Mouse (Mus musculus) neutrophil, adult 5-6 weeks (primary cell): ENCODE data around the gene Gdf5. TPM values are rescaled to one million over a fixed set of nuclear protein-coding genes. Genes with fewer than 3 reads are reported as not detected.
A peak's percentile ranks its signal among the peaks of the same experiment; 100 is the strongest.
"Not testable (repeated sequence)": the region's sequence is repeated elsewhere in the genome, so short reads cannot be mapped to it uniquely, and the experiment has no call there.

Source experiments
- ATAC-seq: fragments of 151-379, 151-347 bp; 2 replicates; pipeline ENCODE4 v1.8.0; 2017; ENCODE audit warnings: mild to moderate bottlenecking, moderate TSS enrichment; ENCODE audit not compliant: insufficient number of reproducible peaks, poor library complexity, low FRiP score, severe bottlenecking; ENCODE audit errors: extremely low read depth
- total RNA-seq: library from RNA; stranded (forward); fragments of 200-1000 nt; gene quantifications from 2 replicates; pipeline ENCODE4 v1.2.3, GENCODE M21; 2017

Gdf5 gene
- total RNA-seq, 1 experiment from 2014 or later: not detected

DNA sequence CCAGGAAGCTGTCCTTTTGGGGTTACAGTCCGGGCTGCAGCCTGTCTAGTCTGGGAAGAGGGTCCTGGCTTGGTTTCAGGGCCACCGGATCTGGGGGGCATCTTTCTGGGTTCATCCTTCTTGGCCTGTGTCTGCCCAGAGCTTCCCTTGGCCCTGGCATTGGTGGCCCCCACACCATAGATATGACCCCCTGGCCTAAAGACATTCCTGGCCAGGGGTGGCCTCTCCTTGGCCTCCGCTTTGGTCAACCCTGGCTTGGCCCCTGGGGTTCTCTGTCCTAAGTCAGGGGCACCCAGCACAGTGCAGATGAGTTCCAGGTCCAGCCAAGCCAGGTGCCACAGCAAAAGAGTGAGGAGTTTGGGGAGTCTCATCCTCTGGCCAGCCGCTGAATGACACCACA, 482 bp downstream of the Gdf5 start:
- no peak for ATAC-seq

DNA sequence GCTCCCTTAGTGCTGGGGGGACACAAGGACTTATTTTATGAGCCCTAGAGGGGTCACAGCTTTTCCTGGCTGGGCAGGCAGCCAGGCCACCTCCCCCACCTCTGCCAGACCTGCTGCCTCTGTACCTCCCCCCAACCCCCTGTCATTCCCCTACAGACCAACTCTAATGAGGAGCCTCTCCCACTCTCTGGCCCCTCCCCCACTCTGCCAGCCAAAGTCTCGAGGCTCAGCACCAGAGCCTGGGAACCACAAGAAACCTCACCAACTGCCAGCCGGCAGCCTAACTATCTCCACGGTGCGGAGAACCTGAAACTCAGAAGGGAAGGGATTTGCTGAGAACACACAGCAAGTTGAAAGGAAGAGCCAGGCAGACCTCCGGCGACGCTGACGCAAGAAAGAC, 1.7 kb downstream of the Gdf5 start:
- ATAC-seq: no peak

DNA sequence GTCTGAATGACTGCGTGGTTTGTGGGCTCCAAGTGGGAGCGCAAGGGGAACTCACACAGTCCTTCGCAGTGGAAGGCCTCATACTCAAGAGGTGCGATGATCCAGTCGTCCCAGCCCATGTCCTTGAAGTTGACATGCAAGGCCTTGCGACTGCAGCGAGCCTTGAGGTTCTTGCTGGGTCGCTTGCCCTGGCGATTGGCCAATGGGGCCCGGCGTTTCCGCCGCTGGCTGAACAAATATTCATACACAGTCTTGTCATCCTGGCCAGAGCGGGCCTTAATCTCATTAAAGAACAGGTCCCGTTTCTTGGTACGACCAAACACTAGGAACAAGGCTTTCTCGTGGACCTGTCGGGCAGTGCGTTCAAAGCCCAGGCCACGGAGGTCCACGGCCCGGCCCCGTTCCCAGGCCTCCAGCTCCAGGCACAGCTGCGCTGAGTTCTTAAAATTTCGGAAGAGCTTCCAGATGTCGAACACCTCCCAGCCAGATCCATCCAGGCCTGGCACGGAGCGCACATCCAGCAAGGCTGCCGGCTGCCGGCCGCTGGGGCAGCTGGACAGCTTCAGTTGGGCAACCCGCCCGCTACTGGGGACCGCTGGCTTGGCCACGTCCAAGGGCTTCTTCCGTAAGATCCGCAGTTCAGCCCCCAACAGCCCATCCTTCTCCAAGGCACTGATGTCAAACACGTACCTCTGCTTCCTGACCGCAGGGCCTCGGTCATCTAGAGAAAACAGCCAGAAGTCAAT, 3.3 kb downstream of the Gdf5 start:
- no peak for ATAC-seq

DNA sequence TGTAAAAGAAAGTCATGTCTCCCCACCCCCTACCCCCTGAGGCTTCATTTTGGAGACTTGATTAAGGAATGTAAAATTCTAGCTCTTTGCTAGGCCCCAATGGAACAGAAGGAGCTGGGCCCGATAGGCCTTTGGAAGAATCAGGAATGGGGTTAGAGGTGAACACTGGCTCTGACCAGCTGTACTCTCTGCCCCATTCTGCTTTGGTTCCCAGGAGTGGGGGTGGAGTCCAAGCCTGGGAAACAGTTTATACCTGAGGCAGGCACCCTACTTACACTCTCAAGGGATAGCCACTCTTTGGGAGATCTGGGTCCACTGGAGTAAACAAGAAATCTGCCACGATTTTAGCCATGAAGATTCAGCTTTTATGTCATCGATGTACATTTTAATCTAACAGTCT, 4.5 kb downstream of the Gdf5 start, which contains the start of gene Gm15557:
TSS of gene Gm15557 (plus strand) at position 48 of the 400 bp plus-strand sequence.
- ATAC-seq: no peak

GRCm38 (mm10) chr2:155939897-155940529, 5.2 kb downstream of the Gdf5 start:
- no peak for ATAC-seq

GRCm38 (mm10) chr2:155929531-155930442, 15.4 kb downstream of the Gdf5 start, which contains the start of gene Uqcc1:
Gene Uqcc1, minus strand, starts transcription at chr2:155930310.
- ATAC-seq: peak; percentile 98

DNA sequence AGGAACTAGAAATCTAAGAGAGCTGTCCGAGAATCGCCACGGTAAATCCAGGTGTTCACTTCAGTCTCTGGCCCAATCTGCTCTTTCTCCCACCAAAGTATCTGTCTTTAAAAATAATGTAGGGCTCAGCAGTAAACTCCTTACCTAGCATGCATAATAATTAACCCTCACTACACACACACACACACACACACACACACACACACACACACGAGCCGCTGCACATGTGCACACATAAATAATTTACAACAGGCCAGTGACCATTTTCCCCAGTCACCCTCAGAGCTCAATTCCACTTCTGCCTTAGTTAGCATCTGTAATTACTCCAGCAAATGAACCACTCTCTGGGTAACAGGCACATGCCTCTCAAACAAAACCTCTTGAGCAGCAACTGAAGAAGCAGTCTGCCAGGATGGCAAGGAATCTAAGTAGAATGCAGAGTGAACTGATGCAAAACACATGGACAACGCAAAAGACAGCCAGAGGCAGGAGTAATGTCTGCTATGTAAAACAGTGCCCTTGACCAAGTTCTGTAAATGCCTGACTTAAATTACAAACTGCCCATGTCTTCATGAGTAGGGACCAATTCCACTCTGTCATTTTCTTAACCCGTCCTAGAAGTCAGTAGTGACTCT, 16.3 kb downstream of the Gdf5 start:
- ATAC-seq: no peak

- not testable (repeated sequence) for ATAC-seq
These were observed 20.0 kb downstream of the Gdf5 start for GRCm38 (mm10) chr2:155925213-155925612.

DNA sequence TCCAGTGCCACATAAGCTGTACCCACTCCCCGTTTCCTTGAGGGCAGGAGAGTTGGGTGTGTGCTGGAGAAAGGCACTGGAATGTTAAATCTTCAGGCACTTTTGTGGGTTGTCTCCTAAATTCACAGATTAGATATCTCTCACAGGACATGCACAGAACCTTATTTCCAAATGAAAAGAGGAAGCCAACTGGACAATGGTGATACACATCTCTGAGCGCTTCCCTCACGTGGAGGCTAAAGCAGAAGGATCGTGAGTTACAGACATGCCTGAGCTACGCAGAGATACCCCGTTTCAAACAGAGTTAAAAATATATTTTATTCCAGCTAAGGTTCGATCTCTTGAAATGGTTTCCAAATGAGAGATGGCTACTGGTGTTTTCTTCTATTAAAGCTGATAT, 22.0 kb downstream of the Gdf5 start:
- ATAC-seq: no peak

GRCm38 (mm10) chr2:155914684-155915083, 30.5 kb downstream of the Gdf5 start:
- ATAC-seq: no peak

DNA sequence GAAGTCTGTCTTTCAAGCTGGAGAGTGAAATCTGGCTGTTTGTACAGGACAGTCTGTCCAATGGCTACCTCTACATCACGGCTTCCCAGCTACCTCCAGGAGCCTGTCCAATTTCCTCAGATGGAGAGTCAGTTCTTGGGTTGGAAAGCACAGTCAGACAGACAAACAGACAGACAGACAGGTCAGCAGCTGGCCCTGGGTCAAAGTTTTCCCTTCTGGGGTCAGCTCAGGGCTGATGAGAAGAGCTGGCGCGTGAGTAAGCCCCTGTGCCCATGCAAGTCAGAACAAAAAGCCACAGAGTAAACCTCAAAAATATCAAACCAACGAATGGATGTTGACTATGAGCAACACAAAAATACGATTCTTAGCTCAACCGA, 41.5 kb downstream of the Gdf5 start:
- ATAC-seq: no peak

- no peak for ATAC-seq
These were observed 42.1 kb downstream of the Gdf5 start for GRCm38 (mm10) chr2:155902989-155903631.

DNA sequence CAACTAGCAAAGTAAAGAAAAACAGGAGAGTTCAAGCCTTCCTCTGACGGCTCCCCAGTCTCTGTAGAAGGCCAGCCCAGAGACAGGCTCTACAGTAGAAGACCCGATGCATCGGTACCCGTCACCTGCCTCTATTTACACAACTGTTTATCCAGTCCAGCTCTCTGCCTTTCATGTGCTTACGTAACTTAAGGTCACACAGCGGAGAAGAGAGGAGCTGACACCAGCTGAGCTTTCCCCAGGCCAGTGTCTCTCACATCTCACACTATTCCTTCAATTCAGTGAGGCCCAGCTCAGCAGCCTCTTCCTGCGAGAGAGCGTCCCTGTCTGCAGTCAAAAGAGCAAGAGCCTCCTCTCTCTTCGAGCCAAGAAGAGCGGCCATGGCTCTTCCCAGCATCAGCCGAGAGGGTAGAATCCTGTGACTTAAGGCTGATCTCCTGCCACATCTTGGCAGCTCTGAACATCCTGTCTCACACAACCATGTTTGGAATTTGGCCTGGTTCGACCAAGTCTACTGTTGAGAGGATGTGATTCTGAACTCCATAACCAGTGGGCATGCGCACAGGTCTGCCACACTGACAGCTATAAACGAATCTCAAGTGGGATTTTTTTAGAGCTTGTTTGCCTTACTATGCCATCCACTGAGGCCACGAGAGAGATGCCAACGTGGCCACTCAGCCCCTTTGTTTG, 50.0 kb downstream of the Gdf5 start:
- ATAC-seq: no peak

GRCm38 (mm10) chr2:155894307-155895045, 50.7 kb downstream of the Gdf5 start:
- no peak for ATAC-seq
